Mouse (Mus musculus) urinary bladder, postnatal 36 days (tissue): Measurements from ENCODE around the gene Fancd2.

Experiments used
- DNase-seq, 2 experiments: peaks; one replicate each; pipeline ENCODE4 v3.0.0; 2022; ENCODE audit warnings: low spot score in 2 of 2, mixed read lengths in 1 of 2

Gene Fancd2

DNA sequence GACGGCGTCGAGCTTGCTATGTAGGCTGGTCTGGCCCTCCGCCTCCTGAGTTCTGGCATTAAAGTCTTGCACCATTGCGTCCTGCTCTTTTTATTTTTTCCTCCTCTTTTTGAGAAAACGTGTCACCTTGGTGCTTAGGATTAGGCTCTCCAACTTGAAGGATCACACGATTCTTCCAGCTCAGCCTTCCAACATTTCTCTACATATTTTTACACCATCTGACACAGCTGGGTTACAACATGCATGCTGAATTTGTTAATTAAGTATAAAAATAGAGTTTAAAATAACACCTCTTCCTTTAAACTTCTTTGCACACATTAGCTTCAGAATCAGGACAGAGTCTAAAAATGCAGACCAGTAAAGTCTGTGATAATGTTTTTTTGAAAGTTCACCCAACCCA lies 77.8 kb downstream of the Fancd2 start:
- no peak for DNase-seq

GRCm38 (mm10) chr6:113612258-113612969 lies 80.9 kb downstream of the Fancd2 start:
- no peak for DNase-seq

GRCm38 (mm10) chr6:113614152-113614551 lies 82.7 kb downstream of the Fancd2 start:
- no peak for DNase-seq

DNA sequence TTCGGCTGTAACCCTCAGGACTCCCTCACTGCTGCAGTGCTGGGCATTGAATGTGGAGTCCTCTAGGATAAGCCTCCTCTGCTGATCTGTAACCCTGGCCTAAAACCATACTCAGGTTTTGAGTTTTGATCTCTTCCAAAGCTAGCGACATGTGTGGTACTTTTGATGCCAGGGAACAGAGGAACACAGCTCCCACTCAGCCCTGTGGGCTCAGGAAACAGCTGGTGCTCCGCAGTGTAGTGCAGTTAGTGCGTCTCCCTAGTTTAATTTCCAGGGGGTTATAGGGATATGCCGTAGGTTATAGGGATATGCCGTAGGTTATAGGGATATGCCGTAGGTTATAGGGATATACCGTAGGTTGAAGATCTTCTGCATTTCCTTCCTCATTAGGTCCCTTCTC lies 83.5 kb downstream of the Fancd2 start:
- no peak for DNase-seq

DNA sequence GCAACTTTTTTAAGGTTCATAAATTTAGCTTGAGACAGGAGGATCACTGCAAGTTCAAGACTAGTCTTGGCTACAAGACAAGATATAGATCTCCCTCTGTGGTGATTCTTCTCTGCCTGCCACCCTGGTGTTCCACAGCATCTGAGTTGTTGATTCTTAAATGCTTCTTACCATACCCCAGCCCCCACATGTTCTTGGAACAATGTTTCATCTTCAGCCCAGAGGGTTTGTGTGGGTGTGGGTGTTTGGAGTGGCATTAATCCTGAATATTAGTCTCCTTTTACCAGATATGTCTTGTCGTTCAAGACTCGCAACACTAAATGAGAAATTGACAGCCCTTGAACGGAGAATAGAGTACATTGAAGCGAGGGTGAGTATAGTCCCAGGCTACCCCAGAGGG lies 84.0 kb downstream of the Fancd2 start:
- DNase-seq: no peak

DNA sequence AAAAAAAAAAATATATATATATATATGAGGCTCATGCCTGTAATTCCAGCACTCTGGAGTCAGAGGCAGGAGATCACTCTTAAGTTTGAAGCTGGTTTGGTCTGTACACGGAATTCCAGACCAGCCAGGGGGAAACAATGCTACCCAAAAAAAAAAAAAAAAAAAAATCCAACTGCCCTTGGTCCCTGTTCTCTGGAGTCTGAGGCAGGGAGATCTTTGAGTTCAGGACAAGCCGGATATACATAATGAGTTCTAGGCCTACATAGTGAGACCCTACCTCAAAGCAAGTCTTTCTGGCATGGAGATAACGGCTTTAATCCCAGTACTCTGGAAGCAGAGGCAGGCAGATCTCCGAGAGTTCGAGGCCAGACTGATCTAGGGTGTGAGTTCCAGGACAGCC lies 91.9 kb downstream of the Fancd2 start:
- no peak for DNase-seq

- peak; percentile 82 to 90 for DNase-seq
Observed at GRCm38 (mm10) chr6:113623941-113624751, 92.7 kb downstream of the Fancd2 start, which contains the start of gene Vhl. TSS of gene Vhl (plus strand) at chr6:113623959.

DNA sequence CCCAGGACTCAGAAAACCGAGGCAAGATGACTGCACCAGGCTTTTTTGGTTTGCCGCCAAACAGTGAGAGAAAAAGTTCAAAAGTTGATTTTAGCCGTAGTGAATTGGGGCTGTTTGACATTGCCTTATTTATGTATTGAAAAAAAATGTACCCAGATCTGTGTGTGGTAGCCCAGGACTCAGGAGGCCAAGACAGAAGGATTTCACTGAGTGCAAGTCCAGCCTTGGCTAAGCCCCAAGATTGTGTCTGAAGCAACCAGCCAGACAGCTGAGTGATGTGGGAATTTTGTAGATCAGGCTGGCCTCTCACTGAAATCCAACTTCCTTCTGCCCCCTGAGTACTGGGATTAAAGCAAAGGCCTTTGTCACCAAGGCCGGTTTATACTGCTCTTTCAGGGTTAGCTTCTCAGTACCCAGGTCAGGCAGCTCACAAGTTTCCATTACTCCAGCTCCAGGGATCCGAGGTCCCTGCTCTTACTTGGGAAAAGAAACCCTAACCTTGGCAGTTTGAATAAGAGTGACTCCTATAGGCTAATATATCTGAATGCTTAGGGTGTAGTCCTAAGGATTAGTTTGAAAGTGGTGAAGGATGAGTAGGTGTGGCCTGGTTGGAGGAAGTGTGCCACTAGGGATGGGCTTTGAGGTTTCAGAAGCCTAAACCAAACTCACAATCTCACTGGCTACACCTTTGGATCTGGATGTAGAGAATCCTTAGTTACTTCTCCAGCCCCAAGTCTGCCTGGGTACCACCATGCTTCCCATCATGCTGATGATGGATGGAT lies 93.7 kb downstream of the Fancd2 start:
- no peak for DNase-seq

- DNase-seq: no peak
Observed at GRCm38 (mm10) chr6:113630322-113630721, 98.8 kb downstream of the Fancd2 start.

GRCm38 (mm10) chr6:113632863-113633262 lies 101.4 kb downstream of the Fancd2 start:
- no peak for DNase-seq

DNA sequence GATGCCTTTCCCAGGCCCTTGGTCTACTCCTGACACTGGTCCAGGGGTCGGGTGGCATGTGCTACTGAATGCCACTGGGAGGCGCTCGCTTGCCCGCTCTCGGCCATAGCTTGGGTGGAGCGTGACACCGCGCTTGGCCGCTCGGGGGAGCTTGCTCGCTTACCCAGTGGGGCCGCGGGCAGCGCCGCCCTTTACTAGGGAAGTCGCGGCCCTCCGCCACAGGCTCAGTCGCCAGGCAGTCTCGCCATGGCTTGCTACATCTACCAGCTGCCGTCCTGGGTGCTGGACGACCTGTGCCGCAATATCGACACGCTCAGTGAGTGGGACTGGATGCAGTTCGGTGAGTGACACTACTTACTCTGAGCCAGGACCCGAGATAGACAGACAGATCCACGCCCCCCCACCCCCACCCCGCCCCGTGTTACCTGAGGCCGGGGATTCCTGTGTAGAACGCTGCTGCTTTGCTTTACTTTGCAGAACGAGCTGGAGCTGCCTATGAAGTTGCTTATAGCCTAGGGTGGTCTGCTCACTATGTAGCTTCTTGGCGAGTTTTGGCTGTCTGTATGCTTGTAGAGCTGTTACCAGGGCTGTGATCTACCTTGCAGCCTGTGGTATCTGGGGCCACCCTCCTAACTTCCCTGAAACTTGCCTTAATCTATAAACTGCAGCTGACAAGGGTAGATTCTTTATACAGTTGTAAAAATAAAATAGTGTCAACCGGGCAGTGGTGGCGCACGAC lies 107.0 kb downstream of the Fancd2 start, which contains the start of gene Irak2:
Gene Irak2, plus strand, starts transcription at position 166 of the 739 bp plus-strand sequence.
- DNase-seq: peak; percentile 93 to 96

GRCm38 (mm10) chr6:113639201-113639600 lies 107.7 kb downstream of the Fancd2 start:
- no peak for DNase-seq

DNA sequence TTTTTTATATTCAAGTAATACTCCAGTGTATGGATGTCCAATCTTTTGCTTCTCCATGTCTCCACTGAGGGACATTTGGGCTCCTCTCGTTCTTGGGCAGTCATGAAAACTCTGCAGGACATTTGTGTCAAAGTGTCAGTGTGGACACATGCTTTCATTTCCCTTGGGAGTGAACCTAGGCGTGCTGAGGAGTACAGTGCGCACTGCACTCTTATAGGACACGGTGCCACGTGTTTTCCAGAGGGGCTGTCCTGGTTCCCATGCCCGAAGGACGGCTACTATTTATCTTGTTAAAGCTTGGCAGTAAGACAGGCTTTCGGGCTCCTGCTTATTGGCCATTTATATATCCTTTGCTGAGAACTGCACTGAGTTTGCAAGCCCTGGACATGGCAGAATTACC lies 111.1 kb downstream of the Fancd2 start:
- no peak for DNase-seq

DNA sequence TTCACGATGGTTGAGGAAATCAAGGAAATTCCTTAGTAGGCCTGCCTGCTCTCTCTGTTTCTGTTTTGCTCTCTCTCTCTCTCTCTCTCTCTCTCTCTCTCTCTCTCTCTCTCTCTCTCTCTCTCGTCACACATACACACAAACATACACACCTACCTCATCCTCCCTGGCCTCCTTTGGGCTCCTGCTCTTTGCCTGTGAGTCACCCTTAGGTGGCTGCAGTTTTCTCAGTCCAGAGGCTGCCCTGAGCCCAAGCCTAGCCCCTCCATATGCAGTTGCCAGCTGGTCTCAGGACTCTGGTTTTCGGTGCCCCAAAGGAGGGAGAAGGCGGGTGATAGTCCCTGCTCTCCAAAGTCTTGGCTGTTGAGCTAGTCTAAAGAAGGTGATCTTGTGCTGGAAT lies 111.5 kb downstream of the Fancd2 start:
- DNase-seq: no peak

DNA sequence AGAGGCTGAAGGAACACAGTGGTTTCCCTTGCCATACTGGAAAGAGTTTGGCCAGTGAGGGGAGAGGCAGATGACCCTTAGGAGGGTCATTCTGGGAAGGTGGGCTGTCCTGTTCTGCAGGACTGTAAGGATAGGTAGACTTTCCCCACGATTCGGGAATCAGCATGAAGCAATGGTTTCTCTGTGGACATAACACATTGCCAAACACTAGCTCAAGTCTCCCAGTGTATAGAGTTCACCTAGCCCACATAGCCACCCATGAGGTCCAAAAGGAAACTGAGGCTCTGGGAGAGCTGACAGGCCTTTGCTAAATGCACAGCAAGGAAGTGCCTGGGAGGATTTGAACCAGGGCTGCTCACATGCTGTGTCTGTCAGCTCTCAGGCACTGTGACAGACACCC lies 112.5 kb downstream of the Fancd2 start:
- no peak for DNase-seq

- DNase-seq: peak in 1 of 2 experiments; percentile 65
Observed at GRCm38 (mm10) chr6:113644808-113645207, 113.3 kb downstream of the Fancd2 start.
